Mouse (Mus musculus) megakaryocyte, adult 5-6 weeks (primary cell): ENCODE measurements at regions not wholly inside any gene's neighbourhood (a gene's known extent, or its start where the extent isn't known, plus 50 kb on each side); places are given as distances from the start of the nearest gene placed in this dataset.

Experiments
- ATAC-seq: 2 replicates; pipeline ENCODE4 v1.8.0; 2016; ENCODE audit warnings: mild to moderate bottlenecking, inconsistent platforms; ENCODE audit not compliant: poor library complexity, severe bottlenecking

DNA sequence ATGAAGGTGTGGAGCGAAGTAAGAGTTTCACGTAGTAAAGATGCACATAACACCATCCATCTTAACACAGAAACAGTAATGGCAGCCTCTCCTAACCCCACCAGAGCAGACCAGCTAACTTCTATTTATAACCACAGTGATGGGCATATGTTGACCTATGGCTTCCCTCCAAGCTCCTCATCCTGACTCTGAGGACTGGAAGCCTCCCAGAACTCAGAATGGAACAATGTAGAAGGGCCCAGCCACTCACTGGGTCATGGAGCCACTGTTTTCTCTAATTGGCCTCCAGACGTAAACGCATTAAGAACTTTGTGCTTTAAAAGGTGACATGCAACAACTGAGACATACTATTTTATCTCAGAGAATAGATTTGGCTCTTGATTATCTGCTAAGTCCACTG lies 77.0 kb downstream of the Irs2 start:
- ATAC-seq, result no peak

DNA sequence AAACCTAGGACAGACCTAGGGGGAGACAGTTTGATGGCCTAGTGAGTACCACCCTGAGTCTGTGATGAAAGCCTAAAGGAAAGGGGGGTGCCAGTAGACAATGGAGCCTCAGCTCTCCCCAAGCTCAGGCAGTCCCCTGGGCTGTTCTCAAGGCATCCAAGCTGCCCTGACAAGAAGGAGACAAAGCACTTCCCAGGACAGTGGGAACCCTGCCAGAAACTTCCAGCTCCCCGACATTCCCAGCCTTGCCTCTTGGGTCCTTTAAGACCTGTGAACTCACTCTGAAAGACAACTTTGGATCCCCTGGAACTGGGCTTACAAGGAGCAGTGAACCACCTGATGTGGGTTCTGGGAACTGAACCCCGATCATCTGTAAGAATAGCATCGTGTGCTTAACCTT lies 79.4 kb downstream of the Irs2 start:
- no peak for ATAC-seq

DNA sequence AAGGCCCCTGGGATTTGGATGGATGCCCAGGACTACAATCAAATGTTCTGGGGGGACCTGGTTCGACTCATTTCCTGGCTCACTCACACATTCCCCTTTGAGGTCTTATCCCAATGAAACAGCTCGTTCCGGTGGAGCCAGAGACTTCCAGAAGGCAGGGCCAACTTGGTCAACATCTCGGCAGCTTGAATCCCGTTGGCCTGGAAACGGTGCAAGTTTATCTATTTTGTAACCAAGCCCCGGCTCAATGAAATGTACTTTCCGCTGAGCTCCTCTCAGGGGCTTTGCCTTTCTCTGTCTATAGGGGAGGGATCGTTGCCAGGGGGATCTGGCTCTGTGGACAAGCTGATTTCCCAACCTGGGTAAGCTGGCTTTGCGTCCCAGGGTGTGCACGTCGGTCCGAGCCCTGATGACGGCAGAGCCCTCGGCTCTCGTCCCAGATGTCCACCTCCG lies 79.9 kb downstream of the Irs2 start:
- ATAC-seq, result no peak

DNA sequence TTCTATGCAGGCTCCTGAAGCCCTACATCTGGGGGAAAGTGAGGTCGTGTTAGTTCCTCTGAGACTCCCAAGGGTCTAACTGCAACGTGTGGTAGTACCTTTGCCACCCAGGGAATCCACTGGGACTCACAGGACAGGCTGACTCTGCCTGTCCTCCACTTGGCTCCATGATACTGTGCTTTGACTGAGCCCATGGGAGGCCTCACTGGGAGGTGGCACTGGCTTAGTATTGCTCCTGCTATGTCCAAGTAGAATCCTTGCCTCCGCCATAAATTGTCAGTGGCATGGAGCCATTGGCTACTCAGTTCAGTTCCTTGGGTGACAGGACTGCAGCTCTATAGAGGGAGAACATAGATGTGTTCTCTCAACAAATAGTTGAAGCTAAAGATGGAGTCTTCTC lies 81.1 kb downstream of the Irs2 start:
- no peak for ATAC-seq

DNA sequence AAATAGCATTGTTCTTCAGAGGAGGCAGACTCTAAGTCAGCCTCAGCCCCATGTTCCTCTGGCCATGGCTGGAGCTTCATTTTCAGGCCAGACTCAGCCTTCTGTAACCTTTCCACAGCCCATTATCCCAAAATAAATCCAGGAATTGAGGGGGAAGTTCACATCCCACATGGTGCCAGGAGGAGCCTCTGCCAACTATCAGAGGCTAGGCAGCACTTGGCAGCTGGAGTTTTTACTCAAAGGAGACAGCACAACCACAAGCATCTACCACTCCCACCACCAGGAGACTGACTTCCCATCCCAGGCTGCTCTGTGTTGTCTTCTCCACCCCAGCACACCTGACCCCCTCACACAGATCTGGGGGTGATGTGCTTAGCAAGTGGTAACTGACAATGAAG lies 81.7 kb downstream of the Irs2 start:
- ATAC-seq, result no peak

DNA sequence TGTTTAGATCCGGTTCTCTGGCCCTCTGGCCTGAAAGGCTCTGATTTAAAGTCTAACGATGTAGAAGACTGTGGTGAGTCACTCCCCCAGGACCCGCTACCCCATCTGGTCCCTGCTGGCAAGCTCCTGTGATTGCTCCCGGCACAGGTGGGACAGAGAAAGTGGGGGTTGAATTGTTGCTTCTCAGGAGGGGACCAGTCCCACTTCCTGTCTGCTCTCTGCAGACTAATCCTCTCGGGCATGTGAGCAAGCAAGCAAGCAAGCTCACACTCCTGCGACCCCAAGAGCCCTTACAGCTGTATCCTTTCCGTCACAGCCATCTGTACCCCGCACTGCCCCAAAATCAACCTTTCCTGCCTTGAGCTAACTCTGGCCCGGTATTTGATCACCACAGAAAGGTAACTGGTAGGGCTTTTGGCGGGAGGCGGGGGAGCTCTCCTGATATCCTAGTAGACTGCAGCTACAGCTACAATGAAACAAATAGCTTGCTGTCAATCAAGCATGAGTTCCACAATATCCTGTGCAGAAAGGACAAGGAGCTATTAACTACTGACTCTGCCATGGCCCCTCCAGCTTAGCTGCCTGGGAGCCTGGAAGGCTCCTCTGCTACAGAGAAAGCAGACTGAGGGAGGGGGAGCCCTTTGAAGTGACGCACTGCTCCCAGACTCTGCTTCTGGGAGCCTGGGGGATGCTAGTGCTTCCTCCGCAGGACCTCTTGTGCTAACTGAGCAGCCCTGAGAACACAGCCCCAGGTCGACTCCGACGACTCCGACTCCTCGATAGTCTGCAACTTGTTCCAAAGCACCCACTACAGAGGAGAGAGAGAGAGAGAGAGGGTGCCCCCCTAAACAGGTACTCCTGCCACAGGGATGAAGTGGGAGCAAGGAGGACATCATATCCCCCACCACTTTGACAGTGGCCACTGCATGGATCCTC lies 82.4 kb downstream of the Irs2 start:
- no peak for ATAC-seq

DNA sequence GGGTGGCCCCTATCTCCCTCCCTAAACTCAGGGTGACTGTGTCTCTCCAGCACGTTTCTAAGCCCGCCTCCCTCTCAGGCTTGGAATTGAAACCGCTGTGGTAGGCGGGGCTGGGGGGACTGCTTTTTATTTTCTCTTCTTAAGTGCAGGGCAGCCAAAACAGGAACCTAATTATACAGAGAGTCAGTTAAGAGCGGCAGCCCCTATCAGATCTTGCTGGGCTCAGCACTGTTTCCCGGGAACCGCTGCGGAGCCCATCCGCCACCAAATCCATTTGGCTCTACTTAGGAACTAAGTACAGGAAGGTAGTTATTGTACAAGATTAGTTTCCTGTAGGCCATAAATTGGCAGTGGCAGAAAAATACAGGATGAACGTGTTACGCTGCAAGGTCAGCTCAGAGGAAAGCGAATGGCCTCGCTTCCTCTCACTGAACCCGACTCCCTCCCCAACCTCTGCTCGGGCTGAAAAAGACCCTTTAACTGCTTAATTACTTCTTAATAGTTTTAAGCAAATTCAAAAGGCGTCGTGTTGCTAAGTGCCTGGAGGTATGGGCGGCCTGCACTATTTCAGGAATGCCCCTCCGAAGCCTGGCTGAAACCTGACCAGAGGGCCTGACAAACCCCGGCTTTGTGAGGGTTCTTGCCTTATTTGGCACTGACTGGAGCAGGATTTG lies 83.6 kb downstream of the Irs2 start:
- ATAC-seq, result peak; percentile 90

DNA sequence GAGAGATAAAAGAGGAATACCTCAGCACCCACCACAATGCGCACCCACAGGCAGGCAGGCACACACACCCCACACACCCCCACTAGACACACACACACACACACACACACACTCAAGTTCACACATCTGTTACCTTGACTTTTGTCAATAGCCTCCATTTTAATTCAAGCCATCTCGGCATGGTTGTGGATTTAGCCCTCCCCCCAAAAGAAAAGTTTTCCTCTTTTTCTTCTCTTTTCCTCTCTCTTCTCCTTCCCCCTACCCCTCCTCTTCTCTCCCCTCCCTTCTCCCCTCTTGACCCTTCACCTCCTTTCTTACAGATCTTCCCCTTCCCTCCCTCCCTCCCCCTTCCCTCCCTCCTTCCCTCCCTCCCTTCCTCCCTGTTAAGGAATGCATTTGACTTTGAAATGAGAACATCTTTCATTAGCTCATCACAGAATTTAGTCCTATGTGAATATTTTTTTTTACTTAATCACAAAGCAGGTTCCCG lies 84.2 kb downstream of the Irs2 start:
- no peak for ATAC-seq

DNA sequence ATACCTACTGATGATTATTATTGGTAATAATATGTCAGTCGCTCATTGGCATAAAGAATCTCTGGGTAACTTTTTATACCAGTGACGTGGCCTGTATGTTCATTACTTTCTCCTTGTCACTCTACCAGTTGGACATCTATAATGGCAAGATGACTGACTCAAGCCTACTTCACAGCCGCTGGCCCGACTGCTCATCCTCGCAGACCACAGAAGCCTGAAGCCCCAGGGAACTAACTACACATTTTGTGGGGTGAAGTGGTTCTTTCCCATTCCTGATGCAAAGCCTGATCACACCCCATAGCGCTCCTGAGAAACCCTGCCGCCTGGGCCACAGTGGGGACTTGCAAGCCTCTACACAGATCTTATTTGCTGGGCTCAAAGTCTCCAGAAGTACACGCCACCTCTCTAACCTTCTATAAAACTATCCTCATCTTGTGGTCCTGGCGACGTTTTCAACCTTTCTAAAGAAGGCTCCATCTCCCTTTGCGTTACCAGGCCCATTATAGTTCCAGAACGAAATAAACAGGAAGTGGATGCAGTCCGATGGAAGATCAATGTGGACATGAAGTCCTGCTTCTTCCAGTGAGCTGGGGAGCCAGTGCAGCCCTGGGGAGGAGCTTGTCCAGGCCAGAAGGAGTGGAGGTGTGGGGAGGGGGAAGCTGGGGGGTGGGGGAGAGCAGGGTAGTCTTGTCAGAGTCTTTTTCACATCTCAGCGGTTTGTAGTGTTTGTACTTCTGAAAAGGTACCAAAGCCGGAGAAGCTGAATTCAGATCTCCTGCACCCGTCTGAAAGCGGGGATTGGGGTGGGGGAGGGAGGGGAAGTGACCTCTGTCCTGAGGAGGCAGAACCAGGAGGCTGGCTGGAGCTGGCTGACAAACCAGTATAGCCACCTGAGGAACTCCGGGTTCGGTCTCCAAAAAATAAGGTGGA lies 84.9 kb downstream of the Irs2 start:
- ATAC-seq, result no peak

DNA sequence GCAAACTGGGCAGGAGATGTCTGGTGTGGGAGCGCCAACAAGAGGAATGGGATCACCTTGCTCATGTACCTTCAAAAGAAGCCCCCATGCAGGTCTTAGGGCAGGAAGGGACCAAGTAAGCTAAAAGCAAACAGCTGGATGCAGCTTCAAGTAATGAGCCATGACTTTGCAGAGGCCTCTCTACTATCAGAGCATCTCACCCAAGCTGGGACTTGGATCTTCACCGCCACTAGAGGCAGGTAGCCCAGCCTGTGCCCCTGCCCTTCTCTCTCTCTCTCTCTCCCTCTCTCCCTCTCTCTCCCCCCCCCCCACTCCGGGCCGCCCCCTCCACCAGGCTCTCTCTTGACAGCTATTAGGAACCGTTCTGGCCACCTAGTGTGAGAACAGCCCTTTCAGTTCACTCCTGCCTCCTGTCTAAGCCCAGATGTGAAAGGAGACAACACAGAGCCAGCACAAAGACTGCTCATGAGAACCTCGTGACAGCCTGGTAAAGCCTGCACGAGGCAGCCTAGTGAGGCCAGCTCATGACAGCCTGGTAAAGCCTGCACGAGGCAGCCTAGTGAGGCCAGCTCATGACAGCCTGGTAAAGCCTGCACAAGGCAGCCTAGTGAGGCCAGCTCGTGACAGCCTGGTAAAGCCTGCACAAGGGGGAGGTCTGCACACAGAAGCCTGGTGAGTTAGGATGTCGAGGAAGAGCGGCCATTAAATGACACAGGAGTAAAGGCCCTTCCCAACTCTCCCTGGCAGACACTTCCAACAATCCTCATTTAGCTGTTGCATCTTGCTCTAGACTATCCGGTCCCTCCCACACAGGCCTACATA lies 85.8 kb downstream of the Irs2 start:
- no peak for ATAC-seq

DNA sequence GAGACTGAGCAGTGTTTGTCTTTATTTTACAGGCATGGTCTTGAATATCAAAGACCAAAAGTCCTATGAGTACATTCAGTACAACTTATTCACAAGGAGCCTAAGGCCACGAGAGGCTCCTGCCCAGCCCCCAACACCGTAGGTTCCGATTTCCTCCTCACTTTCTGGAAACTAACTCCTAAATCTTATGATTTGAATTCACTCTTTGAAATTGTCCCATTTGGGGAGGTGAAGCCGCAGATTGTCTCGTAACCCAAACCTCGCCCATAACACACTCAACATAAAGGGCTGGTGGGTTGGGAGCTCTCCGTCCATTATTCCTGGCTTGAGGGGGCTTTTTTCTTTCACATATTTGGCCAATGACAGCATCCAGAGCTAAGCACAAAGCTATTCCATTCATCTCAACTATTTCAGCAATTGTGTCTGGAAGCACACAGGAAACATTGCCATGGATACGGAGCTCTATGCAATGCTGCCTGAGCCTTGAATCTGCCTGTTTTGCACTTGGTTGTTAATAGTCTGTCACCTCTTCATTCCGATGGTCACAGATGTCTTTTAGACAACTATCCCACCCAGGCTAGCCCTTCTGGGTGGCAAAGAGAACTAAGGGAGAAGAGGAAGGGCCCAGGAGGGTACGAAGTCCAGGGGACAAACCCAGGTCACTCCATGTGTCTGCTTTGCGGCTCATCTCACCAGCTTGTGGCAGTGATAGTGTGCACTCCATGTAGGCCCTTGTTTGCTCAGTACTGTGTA lies 86.6 kb downstream of the Irs2 start:
- ATAC-seq, result no peak

DNA sequence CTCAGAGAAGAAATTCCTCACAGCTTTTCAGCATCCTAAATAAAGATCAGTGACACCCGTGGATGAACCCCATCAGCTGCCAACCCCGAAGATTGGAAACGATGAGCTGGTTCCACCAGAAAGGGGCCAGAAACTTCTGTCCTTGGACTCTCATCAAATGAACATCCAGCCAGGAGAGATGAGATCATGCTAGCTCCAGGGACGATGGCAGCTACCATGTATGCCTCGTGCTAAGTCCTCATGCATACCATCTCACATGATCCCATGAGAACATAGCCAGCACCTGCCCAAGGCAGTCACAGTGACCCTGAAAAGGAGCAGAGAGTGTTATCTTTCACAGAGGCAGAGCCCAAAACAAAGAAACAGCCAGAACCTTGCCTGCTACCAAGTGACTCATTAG lies 88.6 kb downstream of the Irs2 start:
- no peak for ATAC-seq

DNA sequence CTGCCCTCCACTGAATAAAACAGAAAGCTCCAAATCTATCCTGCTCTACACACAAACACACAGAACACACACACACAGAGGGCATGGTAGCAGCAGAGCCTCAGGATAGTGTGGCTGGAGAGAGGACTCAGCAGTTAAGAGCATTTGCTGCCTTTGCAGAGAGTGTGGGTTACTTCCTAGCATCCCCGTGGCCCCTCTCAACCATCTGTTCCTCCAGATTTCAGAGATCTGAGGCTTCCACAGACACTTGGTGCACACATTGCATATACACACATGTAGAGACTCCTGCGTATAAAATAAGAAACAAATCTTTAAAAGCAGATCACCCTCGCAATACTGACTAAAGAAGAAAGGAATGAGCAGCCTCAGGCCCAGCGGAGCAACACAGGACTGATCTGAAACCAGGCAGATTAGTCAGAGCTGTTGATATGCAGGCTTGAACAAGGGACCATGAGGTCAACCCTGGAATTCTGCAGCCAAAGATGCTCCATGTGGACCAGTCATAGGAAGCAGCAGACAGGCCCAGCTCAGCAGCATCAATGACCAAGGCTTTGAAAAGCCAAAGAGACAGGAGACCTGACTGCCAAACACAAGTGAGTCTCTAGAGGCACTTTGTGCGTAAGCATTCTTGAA lies 89.7 kb downstream of the Irs2 start:
- ATAC-seq, result no peak

DNA sequence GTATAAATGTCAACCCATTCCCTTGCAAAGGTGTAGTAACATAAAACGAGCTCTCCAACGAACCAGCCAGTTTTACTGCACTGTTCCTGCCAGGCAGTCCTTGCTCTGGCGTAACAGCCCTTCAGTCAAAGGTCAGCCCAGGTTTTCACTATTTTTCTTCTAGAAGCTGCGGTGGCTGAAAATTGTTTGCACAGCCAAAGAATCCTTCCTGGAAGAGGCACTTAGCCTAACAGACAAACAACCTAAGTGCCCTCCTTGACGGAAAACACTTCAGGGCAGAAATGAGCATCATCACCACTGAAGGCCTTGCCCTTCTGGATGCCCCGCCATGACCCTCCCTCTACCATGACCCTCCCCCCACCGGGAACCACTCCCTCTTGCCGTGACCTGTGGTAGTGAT lies 93.6 kb downstream of the Irs2 start:
- ATAC-seq, result no peak

DNA sequence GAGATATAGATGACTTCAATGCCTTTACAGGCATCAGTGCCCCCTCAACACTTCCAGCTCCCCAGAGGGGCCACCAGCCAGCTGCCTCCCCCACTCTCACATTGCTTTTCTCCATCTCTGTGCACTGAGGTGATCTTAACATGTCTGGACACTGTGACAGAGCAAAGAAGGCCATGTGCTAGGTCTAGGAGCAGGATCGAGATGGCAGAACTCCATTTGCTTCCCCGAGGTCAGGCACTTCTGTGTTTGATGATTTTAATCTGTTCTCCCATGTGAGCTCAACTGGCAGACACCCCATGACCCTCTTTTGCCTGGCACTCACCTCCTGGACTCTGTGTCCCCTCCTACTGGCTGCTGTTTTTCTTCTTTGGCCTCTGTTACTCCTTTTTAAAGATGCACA lies 95.8 kb downstream of the Irs2 start:
- ATAC-seq, result no peak

DNA sequence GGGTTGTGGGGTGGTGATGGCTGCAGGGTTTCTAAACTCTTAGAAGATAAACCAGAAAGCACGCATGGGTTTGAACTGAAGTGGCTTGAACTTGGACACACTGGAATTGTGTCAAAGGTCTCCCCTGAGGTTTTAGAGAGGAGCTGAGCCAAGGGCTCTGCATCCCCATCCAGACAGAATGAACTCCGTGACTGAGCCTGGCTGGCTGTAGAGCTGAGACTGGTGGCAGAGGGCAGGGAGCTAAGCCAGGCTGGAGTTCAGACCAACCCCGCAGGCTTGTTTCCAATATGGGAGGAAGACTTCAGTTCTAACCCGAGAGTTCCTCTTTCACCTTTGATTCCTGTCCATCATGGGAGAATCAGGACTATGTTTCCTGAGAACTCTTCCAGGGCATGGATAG lies 96.9 kb downstream of the Irs2 start:
- ATAC-seq, result no peak

DNA sequence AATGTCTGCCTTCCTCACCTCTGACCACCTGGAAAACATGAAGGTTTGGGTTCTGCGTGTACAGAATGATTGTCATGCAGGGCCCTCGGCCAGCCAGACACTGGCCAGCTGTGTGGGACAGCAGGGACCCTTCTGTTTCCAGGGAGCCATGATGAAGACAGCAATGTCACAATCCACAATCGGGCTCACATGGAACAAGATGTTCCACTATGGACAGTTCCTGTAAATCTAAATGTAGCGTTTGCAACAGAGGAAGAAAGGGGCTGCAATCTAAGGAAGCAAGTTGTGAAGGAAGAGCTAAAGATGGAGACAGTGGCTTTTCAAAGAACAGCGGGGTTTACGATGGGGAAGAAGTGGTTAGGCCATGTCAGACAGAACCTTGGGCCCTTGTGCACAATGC lies 97.3 kb downstream of the Irs2 start:
- peak; percentile 56 for ATAC-seq

DNA sequence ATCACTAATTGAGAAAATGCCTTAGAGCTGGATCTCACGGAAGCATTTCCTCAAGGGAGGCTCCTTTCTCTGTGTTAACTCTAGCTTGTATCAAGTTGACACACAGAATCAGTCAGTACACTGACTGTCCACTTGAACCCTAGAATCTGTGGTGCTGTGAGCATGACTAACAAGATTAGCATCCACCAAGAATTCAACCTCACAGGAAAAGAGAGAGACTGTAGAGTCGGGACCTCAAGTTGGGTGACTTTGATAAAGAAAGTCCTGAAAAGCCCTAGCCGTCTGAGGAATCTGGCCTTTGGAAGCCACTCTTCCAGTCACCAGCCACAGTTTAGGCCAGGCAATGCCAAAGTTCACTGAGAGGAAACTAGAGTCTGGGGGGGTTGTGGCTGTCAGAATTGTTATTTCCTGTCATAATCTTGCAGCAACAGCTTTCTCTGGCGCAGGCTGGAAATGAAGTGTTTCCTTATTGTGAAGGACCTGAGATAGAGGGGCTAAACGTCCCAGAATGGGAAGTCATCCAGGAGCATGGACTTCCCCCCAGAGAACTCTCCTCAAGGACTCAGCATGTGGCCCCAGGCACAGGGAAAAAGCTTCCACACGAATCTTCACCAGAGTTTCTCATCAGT lies 97.9 kb downstream of the Irs2 start:
- ATAC-seq, result peak; percentile 47

DNA sequence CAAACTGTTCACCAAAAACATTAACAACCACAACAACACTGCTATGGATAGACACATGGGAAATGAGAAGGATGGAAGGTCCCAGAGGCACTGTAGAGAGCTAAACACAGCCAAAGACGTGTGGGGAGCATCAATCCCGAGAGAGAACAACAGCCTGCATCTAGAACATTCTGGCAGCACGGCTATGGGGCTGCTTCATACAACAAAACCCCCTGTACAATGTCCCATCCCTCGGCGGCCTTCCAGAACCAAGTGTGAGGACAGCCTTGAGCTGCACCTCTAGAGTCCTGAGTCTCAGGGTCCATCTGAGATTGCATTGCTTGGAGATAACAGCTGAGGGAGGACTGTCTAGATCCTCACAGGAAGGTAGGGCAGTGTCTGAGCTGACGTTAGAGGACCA lies 99.1 kb downstream of the Irs2 start:
- ATAC-seq, result no peak
